Mouse (Mus musculus) c-Kit-positive CD71-positive TER-119-positive erythroid progenitor cells, embryonic 14.5 days (primary cell): ENCODE measurements around the gene Arhgap11a.

Experiments
- DNase-seq: peaks from one replicate; pipeline ENCODE4 v3.0.0-alpha.2; 2013; ENCODE audit warnings: low spot score

Arhgap11a gene

GRCm38 (mm10) chr2:113848245-113849121 lies at the start of gene Arhgap11a:
TSS of gene Arhgap11a (minus strand) at chr2:113848661.
- DNase-seq = peak; percentile 96

- no peak for DNase-seq
These were observed 45.1 kb upstream of the Arhgap11a start for GRCm38 (mm10) chr2:113893385-113894122.

- DNase-seq = no peak
These were observed 38.7 kb upstream of the Arhgap11a start for GRCm38 (mm10) chr2:113887166-113887565.

- no peak for DNase-seq
These were observed 37.6 kb upstream of the Arhgap11a start for GRCm38 (mm10) chr2:113886061-113886460.

GRCm38 (mm10) chr2:113870115-113870514 lies 21.7 kb upstream of the Arhgap11a start:
- DNase-seq = no peak

- no peak for DNase-seq
These were observed 19.9 kb upstream of the Arhgap11a start for GRCm38 (mm10) chr2:113868404-113868803.

GRCm38 (mm10) chr2:113866155-113866554 lies 17.7 kb upstream of the Arhgap11a start:
- no peak for DNase-seq

GRCm38 (mm10) chr2:113849141-113849540 lies 680 bp upstream of the Arhgap11a start:
- no peak for DNase-seq

GRCm38 (mm10) chr2:113847678-113848244 lies 700 bp downstream of the Arhgap11a start:
- DNase-seq = peak; percentile 21

GRCm38 (mm10) chr2:113845081-113845480 lies 3.4 kb downstream of the Arhgap11a start:
- no peak for DNase-seq

- no peak for DNase-seq
These were observed 6.6 kb downstream of the Arhgap11a start for GRCm38 (mm10) chr2:113841656-113842437.

- DNase-seq = no peak
These were observed 9.0 kb downstream of the Arhgap11a start for GRCm38 (mm10) chr2:113839488-113839887.

- DNase-seq = no peak
These were observed 13.2 kb downstream of the Arhgap11a start for GRCm38 (mm10) chr2:113835219-113835618.

- DNase-seq = no peak
These were observed 19.2 kb downstream of the Arhgap11a start, which contains the start of gene Scg5 for GRCm38 (mm10) chr2:113828943-113829882. TSS of gene Scg5 (minus strand) at chr2:113829121.

GRCm38 (mm10) chr2:113828086-113828942 lies 20.1 kb downstream of the Arhgap11a start:
- no peak for DNase-seq

- peak; percentile 34 for DNase-seq
These were observed 24.6 kb downstream of the Arhgap11a start for GRCm38 (mm10) chr2:113823909-113824308.

GRCm38 (mm10) chr2:113822367-113822766 lies 26.1 kb downstream of the Arhgap11a start:
- DNase-seq = no peak

GRCm38 (mm10) chr2:113821176-113821734 lies 27.2 kb downstream of the Arhgap11a start:
- no peak for DNase-seq

GRCm38 (mm10) chr2:113820117-113820516 lies 28.3 kb downstream of the Arhgap11a start:
- DNase-seq = no peak
